Mouse (Mus musculus) spleen, postnatal 4 days (tissue): ENCODE measurements around the gene Ankrd44.

Source experiments
- DNase-seq, 2 experiments: peaks; one replicate each; pipeline ENCODE4 v3.0.0; 2022; ENCODE audit warnings: low spot score in 2 of 2

Gene Ankrd44

DNA sequence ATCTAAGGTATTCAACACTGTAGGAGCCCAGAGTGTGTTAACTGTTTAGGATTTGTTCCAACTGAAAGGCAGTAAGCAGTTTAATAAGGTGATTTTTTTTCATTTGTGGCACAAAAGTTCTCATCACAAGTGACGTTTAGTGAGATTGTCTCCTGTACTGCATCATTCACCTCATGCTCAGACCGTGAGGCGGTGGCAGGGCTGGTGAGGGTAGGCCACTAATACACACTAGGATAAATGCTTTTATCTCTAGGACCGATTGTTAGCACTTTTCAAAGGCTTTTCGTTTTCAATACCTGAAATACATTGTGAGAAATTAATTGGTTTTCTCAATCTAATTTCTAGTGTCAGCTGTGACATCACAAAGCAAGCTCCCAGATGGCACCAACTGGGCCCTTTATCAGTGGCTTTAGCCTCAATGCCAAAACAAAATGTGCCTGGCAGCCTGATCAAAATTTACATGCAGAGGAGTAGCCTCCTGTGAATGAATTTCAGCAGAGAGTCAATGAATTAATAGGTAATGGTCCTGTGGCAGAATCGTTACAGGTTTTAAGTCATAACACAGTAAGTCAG lies 286.6 kb downstream of the Ankrd44 start:
- no peak for DNase-seq

GRCm38 (mm10) chr1:54639076-54639475 lies 287.1 kb downstream of the Ankrd44 start:
- no peak for DNase-seq

DNA sequence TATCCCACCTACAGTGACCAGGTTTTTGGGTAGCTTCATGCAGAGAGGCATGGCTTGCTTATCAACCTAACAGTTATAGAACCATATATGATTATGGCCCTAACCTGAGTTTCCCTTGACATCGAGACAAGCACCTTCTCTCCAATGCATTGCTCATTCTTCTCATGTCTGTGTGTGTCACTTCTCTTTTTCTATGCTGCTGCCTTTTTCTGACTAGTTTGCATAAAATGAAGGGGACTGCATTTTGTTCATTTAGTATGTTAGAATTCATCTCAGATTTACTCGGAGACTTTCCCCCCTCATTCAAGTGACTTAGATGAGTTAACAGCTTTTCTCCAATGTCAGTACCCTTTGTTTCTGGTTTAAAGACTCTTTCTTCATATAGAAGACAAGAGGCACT lies 288.8 kb downstream of the Ankrd44 start:
- no peak for DNase-seq

DNA sequence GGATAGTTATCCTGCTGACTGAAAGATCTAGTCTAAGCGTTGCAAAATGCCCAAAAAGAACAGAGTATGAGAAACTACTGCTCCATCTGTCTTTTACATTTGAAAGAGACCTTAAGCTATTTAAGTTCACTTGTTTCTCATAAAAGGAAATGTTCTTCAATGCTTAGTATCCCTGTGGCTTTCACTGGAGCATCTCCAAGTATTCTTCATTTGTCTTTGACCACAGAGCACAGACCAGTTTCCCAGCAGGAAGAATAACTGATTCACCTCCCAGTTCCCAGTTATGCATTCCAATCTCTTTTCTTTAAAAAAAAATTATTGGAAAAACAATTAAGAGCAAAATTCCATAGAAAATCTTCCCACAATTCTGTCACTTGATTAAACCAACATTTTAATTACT lies 297.1 kb downstream of the Ankrd44 start:
- DNase-seq = no peak

DNA sequence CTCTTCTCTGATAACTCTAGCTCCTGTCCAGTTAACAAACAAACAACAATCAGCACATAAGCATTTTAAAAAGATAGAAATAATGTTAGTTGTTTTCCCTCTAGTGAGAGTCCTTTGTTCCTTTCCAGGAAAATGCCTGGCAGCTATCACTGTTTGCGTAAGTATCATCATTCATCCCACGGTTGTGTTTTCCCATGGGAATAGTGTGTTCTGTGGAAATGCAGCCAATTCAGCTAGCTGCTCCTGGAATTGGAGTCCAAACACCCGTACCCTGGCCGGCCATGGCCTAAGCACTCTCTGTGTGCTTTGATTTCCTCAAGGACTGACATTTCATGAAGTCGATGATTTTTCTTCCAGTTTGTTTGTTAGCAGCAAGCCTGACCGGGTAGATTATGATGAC lies 311.2 kb downstream of the Ankrd44 start:
- DNase-seq = no peak

GRCm38 (mm10) chr1:54612344-54612743 lies 313.8 kb downstream of the Ankrd44 start:
- no peak for DNase-seq

DNA sequence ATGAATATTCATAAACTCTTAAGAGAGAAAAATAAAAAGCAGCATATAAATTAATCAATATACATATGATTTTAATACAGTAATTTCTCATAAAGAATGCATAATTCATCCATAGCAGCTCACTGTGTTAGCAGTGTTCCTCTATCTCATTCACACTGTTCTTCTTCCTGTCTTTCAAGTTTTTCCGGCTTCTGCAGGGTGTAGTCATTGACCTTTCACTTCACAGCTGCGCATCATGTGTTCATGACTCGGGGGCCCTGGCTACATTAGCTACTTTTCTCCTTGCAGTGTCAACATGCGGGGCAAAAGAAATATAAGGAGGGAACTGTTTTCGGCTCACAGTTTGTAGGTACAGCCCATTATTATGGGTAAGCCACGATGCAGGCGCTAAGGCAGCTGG lies 314.3 kb downstream of the Ankrd44 start:
- DNase-seq = no peak

GRCm38 (mm10) chr1:54606936-54607335 lies 319.3 kb downstream of the Ankrd44 start:
- no peak for DNase-seq

DNA sequence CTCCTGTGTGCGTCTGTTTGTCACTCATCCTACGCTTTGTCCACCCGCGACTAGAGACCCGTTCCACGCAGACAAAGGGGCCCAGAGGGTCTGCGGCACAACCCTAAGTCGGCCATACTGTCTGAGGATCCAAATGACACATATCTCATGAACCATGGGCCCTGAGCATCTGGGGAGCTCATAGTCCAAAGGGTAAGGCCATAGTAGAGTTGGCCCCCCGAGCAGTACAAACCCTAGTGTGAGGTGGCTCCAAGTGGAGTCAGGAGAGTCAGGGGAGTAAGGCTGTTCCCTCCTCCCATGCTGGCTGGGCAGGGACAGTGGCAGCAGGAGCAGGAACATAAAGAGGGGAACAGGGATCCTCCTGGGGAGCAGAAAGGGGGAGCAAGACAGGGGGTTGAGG lies 324.5 kb downstream of the Ankrd44 start:
- no peak for DNase-seq

GRCm38 (mm10) chr1:54600275-54600674 lies 325.9 kb downstream of the Ankrd44 start:
- DNase-seq = no peak

DNA sequence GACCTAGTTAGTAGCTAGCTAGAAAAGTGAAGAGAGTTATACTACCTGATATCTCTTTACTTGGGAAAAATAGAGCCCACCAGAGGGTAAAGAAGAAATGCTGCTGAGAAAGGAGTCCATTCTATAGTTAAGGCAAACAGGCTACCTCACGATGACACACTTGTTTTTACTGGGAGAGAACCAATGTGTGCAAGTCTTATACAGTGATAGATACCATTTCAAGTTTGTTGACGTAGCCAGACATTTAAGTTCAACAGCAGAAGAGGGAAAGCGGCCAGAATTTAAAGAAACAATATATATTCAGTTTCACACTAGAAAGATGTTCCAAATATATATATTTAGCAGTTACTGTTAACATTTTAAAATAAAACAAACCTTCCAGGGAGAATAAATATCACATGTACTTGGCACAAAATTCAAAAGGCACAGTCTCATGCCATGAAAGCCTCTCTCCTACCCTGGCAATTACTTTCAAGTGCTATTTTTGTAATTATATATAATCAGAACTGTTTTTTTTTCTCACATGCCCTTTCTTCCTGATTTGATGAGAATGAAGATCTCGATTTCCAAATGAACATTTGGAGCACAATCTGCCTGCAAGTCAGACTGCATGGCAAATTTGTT lies 328.5 kb downstream of the Ankrd44 start:
- no peak for DNase-seq

DNA sequence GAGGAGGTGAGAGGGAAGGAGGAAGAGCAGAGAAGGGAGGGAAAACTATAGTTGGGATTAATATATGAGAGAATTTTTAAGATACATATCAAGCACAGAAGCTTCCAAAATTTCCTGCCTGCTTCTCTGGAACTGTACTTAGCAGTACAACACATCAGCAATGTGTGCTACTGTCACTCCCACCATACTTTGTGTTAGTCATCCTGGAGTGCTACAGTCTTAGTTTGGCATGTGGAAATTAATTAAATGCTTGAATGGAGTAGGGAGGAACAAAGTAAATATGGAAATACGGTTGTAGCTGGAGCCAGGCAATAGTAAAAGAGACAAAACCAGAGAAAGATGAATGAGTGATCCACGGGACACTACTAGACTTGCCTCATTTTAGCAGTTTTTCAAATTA lies 330.0 kb downstream of the Ankrd44 start:
- DNase-seq = no peak
